Mouse (Mus musculus) c-Kit-positive CD71-positive TER-119-negative erythroid progenitor cells, embryonic 14.5 days (primary cell): Measurements from ENCODE around the gene Abca1.

Experiments used
- DNase-seq: peaks from one replicate; pipeline ENCODE4 v3.0.0-alpha.2; 2013; ENCODE audit warnings: low read depth

Abca1 gene

GRCm38 (mm10) chr4:53149644-53150043, 10.1 kb downstream of the Abca1 start:
- no peak for DNase-seq

GRCm38 (mm10) chr4:53148817-53149216, 10.9 kb downstream of the Abca1 start:
- no peak for DNase-seq

GRCm38 (mm10) chr4:53147454-53147853, 12.2 kb downstream of the Abca1 start:
- no peak for DNase-seq

GRCm38 (mm10) chr4:53147046-53147445, 12.6 kb downstream of the Abca1 start:
- no peak for DNase-seq

GRCm38 (mm10) chr4:53146227-53146949, 13.3 kb downstream of the Abca1 start:
- no peak for DNase-seq

- no peak for DNase-seq
These were observed 14.1 kb downstream of the Abca1 start for GRCm38 (mm10) chr4:53145434-53146168.

- no peak for DNase-seq
These were observed 15.1 kb downstream of the Abca1 start for GRCm38 (mm10) chr4:53144571-53144970.

GRCm38 (mm10) chr4:53144021-53144420, 15.7 kb downstream of the Abca1 start:
- DNase-seq, result no peak

- no peak for DNase-seq
These were observed 19.0 kb downstream of the Abca1 start for GRCm38 (mm10) chr4:53140678-53141077.

GRCm38 (mm10) chr4:53139495-53139894, 20.2 kb downstream of the Abca1 start:
- DNase-seq, result no peak

GRCm38 (mm10) chr4:53138974-53139373, 20.7 kb downstream of the Abca1 start:
- no peak for DNase-seq

GRCm38 (mm10) chr4:53137087-53137486, 22.6 kb downstream of the Abca1 start:
- DNase-seq, result no peak

GRCm38 (mm10) chr4:53134816-53135215, 24.9 kb downstream of the Abca1 start:
- no peak for DNase-seq

GRCm38 (mm10) chr4:53133995-53134394, 25.7 kb downstream of the Abca1 start:
- no peak for DNase-seq

- DNase-seq, result no peak
These were observed 28.2 kb downstream of the Abca1 start for GRCm38 (mm10) chr4:53131538-53131937.

- no peak for DNase-seq
These were observed 28.8 kb downstream of the Abca1 start for GRCm38 (mm10) chr4:53130622-53131517.

GRCm38 (mm10) chr4:53129716-53130301, 29.9 kb downstream of the Abca1 start:
- no peak for DNase-seq

- no peak for DNase-seq
These were observed 32.4 kb downstream of the Abca1 start for GRCm38 (mm10) chr4:53127266-53127665.

GRCm38 (mm10) chr4:53126794-53127193, 32.9 kb downstream of the Abca1 start:
- DNase-seq, result no peak

- DNase-seq, result no peak
These were observed 34.7 kb downstream of the Abca1 start for GRCm38 (mm10) chr4:53124837-53125490.

GRCm38 (mm10) chr4:53122310-53122709, 37.4 kb downstream of the Abca1 start:
- no peak for DNase-seq
